Comparison of ENCODE assay signal across 8 mouse cellular contexts in the genomic region with DNA sequence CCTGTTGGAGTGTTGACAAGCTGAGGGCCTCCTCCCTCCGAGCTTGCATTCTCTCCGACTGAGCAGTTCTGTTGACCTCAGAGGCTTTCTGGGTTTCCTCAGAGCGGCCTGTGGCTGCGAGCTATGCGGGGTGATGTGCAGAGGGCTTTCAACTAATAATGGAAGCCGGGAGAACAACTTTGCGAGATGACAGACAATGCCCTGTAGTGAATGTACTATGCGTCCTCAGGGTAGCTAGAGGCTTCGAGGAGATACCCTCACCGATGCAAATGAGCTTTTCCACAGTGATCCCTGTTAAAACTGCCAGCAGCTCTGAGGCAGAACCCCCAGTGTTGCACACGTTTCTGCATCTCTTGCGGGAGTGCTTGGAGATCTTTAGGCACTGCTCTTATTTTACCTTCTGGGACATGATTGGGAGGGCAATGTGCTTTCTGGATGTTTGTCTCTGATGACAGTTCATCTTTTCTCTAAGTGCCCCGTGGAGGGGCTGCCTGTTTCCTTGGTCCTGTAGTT. TPM values are rescaled to one million over a fixed set of nuclear protein-coding genes. Genes with fewer than 3 reads are reported as not detected.
DNase-seq lines count a peak whose midpoint lies in the region; ATAC-seq and TF ChIP-seq lines count a peak whose summit lies in the region.

No protein-coding gene starts in this region.

- peak overlapping the region; percentile 29; the same call in 1 of the 2 replicates for H3K27ac ChIP-seq in kidney, adult 2 months (ENCODE audit: insufficient read depth, low read depth, low read length)
- H3K27ac ChIP-seq in hindbrain, embryonic 13.5 days, result peak overlapping the region; percentile 96
- H3K27ac ChIP-seq in midbrain, embryonic 13.5 days, result peak overlapping the region; percentile 97

- no peaks in the 10 kb centered on the region for H3K27me3 ChIP-seq in kidney, adult 2 months (replicated peaks; ENCODE audit: control insufficient read depth, insufficient read depth, low read length)
- H3K27me3 ChIP-seq in hindbrain, embryonic 13.5 days, result no peaks in the 10 kb centered on the region
- H3K27me3 ChIP-seq in midbrain, embryonic 13.5 days, result no peaks in the 10 kb centered on the region

- WGBS in kidney, adult 2 months, result under 1% methylated on average over 13 of the region's 13 CpGs
- under 1% methylated on average over 13 of the region's 13 CpGs for WGBS in hindbrain, embryonic 13.5 days
- under 1% methylated on average over 13 of the region's 13 CpGs for WGBS in midbrain, embryonic 13.5 days

- peak; percentile 31 for ATAC-seq in activated CD4-positive, CD25-positive, alpha-beta regulatory T cell, adult 4 months
- no peak; the same call in 1 of the 2 replicates for ATAC-seq in hindbrain, embryonic 13.5 days (ENCODE audit: low FRiP score)
- no peak for ATAC-seq in midbrain, embryonic 13.5 days
- no peak for ATAC-seq in cerebellum, adult (ENCODE audit: insufficient number of reproducible peaks, low FRiP score, low TSS enrichment)

- DNase-seq in kidney, adult 2 months, result no peak
- DNase-seq in kidney, postnatal 10 days, result no peak
- DNase-seq in left cerebral cortex, postnatal 10 days (ENCODE audit: extremely low spot score in 1 of 2, low spot score in 2 of 2), result no peak
- no peak for DNase-seq in layer of hippocampus, postnatal 10 days (ENCODE audit: low spot score in 2 of 2)

- peaks cover 4% of the 10 kb centered on the region; the same call in 1 of the 2 replicates for H3K36me3 ChIP-seq in kidney, adult 2 months (ENCODE audit: control insufficient read depth, insufficient read depth, low read length)
- H3K36me3 ChIP-seq in hindbrain, embryonic 13.5 days, result peaks cover 29% of the 10 kb centered on the region
- peaks cover 30% of the 10 kb centered on the region for H3K36me3 ChIP-seq in midbrain, embryonic 13.5 days

- peaks cover 7% of the 10 kb centered on the region; the same call in 1 of the 2 replicates for H3K4me1 ChIP-seq in kidney, adult 2 months (ENCODE audit: control insufficient read depth, insufficient read depth, low read length)
- H3K4me1 ChIP-seq in hindbrain, embryonic 13.5 days (replicated peaks), result peaks cover 12% of the 10 kb centered on the region
- peaks cover 14% of the 10 kb centered on the region for H3K4me1 ChIP-seq in midbrain, embryonic 13.5 days (replicated peaks)

- no peak for TF ChIP-seq POLR2A in kidney, adult 2 months (IDR thresholded peaks at IDR 0.05; ENCODE audit: low read depth, low read length)

- peak overlapping the region; percentile 89 for H3K4me2 ChIP-seq in hindbrain, embryonic 13.5 days
- H3K4me2 ChIP-seq in midbrain, embryonic 13.5 days (replicated peaks), result peak overlapping the region; percentile 76

- peak overlapping the region; percentile 89 for H3K9ac ChIP-seq in hindbrain, embryonic 13.5 days
- H3K9ac ChIP-seq in midbrain, embryonic 13.5 days (replicated peaks), result peak overlapping the region; percentile 96

- intact Hi-C loops in left cerebral cortex, postnatal 10 days (cut with DNase I), result loop anchor here (2.0 kb wide), 1 partner anchor 21 kb away; the partner anchor contains the start of gene Ppm1g

- H3K9me3 ChIP-seq in hindbrain, embryonic 13.5 days, result peaks cover 7% of the 10 kb centered on the region
- peaks cover 1% of the 10 kb centered on the region; the same call in 1 of the 2 replicates for H3K9me3 ChIP-seq in midbrain, embryonic 13.5 days

- TF ChIP-seq CTCF in kidney, adult 2 months (conservative IDR thresholded peaks at IDR 0.05; ENCODE audit: insufficient read depth, insufficient read length, low read depth, low read length), result no peak

- peak overlapping the region; percentile 91 for H3K4me3 ChIP-seq in kidney, adult 2 months (ENCODE audit: insufficient read depth, low read depth, low read length)
- peak overlapping the region; percentile 76 for H3K4me3 ChIP-seq in hindbrain, embryonic 13.5 days
- H3K4me3 ChIP-seq in midbrain, embryonic 13.5 days (replicated peaks), result peak overlapping the region; percentile 93

RNA-seq across cellular contexts. Expression of gene Gm9970, which starts 0.5 kb away (rescaled TPM):
- 0.45 and 0.96 TPM in 2 replicates for polyA plus RNA-seq in kidney, adult 2 months (2012; rRNA removed)
- not detected for polyA plus RNA-seq in activated CD4-positive, CD25-positive, alpha-beta regulatory T cell, adult 4 months (2017; shearing (Covaris generic))
- polyA plus RNA-seq in hindbrain, embryonic 13.5 days (2015; fragmentation: Nextera tagmentation; extraction: Ambion mirVana), result 0.65 TPM in 1 of 2 replicates, not detected in the other
- polyA plus RNA-seq in midbrain, embryonic 13.5 days (2015; fragmentation: Nextera tagmentation; extraction: Ambion mirVana), result 0.54 and 0.63 TPM in 2 replicates
- not detected for total RNA-seq in left cerebral cortex, postnatal 10 days (2021)
- not detected for total RNA-seq in layer of hippocampus, postnatal 10 days (2021)

RNA-seq across cellular contexts. Expression of gene Nrbp1, which starts 0.9 kb away (rescaled TPM):
- polyA plus RNA-seq in kidney, adult 2 months (2012; rRNA removed), result 126 and 130 TPM in 2 replicates
- 10 to 100 TPM; 90.1 to 91.2 TPM for polyA plus RNA-seq in activated CD4-positive, CD25-positive, alpha-beta regulatory T cell, adult 4 months (2017; shearing (Covaris generic))
- 150 and 161 TPM in 2 replicates for polyA plus RNA-seq in hindbrain, embryonic 13.5 days (2015; fragmentation: Nextera tagmentation; extraction: Ambion mirVana)
- polyA plus RNA-seq in midbrain, embryonic 13.5 days (2015; fragmentation: Nextera tagmentation; extraction: Ambion mirVana), result 153 and 160 TPM in 2 replicates
- 10 to 100 TPM; 73.0 to 77.3 TPM for total RNA-seq in left cerebral cortex, postnatal 10 days (2021)
- total RNA-seq in layer of hippocampus, postnatal 10 days (2021), result 10 to 100 TPM; 76.3 to 76.6 TPM

RNA-seq across cellular contexts. Expression of gene Krtcap3, which starts 9.9 kb away (rescaled TPM):
- polyA plus RNA-seq in kidney, adult 2 months (2012; rRNA removed), result 19.7 and 23.6 TPM in 2 replicates
- polyA plus RNA-seq in activated CD4-positive, CD25-positive, alpha-beta regulatory T cell, adult 4 months (2017; shearing (Covaris generic)), result 10 to 100 TPM; 26.6 to 35.5 TPM
- 2.7 and 3.2 TPM in 2 replicates for polyA plus RNA-seq in hindbrain, embryonic 13.5 days (2015; fragmentation: Nextera tagmentation; extraction: Ambion mirVana)
- 1.7 and 3.4 TPM in 2 replicates for polyA plus RNA-seq in midbrain, embryonic 13.5 days (2015; fragmentation: Nextera tagmentation; extraction: Ambion mirVana)
- total RNA-seq in left cerebral cortex, postnatal 10 days (2021), result 1 to 10 TPM; 2.4 to 2.6 TPM
- total RNA-seq in layer of hippocampus, postnatal 10 days (2021), result 1 to 10 TPM; 2.3 to 2.9 TPM

RNA-seq across cellular contexts. Expression of gene Ppm1g, which starts 21.1 kb away (rescaled TPM):
- 41.1 and 43.2 TPM in 2 replicates for polyA plus RNA-seq in kidney, adult 2 months (2012; rRNA removed)
- polyA plus RNA-seq in activated CD4-positive, CD25-positive, alpha-beta regulatory T cell, adult 4 months (2017; shearing (Covaris generic)), result 10 to 100 TPM; 57.8 to 69.6 TPM
- 168 and 173 TPM in 2 replicates for polyA plus RNA-seq in hindbrain, embryonic 13.5 days (2015; fragmentation: Nextera tagmentation; extraction: Ambion mirVana)
- polyA plus RNA-seq in midbrain, embryonic 13.5 days (2015; fragmentation: Nextera tagmentation; extraction: Ambion mirVana), result 174 and 175 TPM in 2 replicates
- 100 to 1,000 TPM; 108 TPM for total RNA-seq in left cerebral cortex, postnatal 10 days (2021)
- 100 to 1,000 TPM; 102 to 107 TPM for total RNA-seq in layer of hippocampus, postnatal 10 days (2021)

RNA-seq across cellular contexts. Expression of gene Zfp513, which starts 39.5 kb away (rescaled TPM):
- polyA plus RNA-seq in kidney, adult 2 months (2012; rRNA removed), result 22.9 and 29.8 TPM in 2 replicates
- 1 to 10 TPM; 2.4 to 4.4 TPM for polyA plus RNA-seq in activated CD4-positive, CD25-positive, alpha-beta regulatory T cell, adult 4 months (2017; shearing (Covaris generic))
- 13.8 and 15.7 TPM in 2 replicates for polyA plus RNA-seq in hindbrain, embryonic 13.5 days (2015; fragmentation: Nextera tagmentation; extraction: Ambion mirVana)
- 12.5 and 20.5 TPM in 2 replicates for polyA plus RNA-seq in midbrain, embryonic 13.5 days (2015; fragmentation: Nextera tagmentation; extraction: Ambion mirVana)
- 10 to 100 TPM; 25.0 to 26.5 TPM for total RNA-seq in left cerebral cortex, postnatal 10 days (2021)
- 10 to 100 TPM; 28.9 to 33.1 TPM for total RNA-seq in layer of hippocampus, postnatal 10 days (2021)

Comparison
In these comparisons a context has a peak if more than half of its experiments do, and no peak if none do; other contexts are left out.
1. H3K27ac ChIP-seq: peak in every context shown above with its lines; median percentile 97 in midbrain, embryonic 13.5 days; 96 in hindbrain, embryonic 13.5 days; 29 in kidney, adult 2 months.